Mouse (Mus musculus) central nervous system, embryonic 14 days (tissue): ENCODE results near the gene Gm10563. TPM values are rescaled to one million over a fixed set of nuclear protein-coding genes. Genes with fewer than 3 reads are reported as not detected.

Experiments used
- polyA plus RNA-seq: library from polyadenylated mRNA; depleted of rRNA; stranded (reverse); fragments of >200 nt; gene quantifications from 2 replicates; pipeline ENCODE4 v1.2.3, GENCODE M21; 2012; rRNA removed

Gm10563 gene
- polyA plus RNA-seq, result not detected in 2 replicates

GRCm38 (mm10) chr4:155645308-155645707 lies at the start of gene Gm10563:
TSS of gene Gm10563 (minus strand) at chr4:155645408.

GRCm38 (mm10) chr4:155694111-155694481 lies 48.9 kb upstream of the Gm10563 start, which contains the start of gene Fndc10:
TSS of gene Fndc10 (plus strand) at chr4:155694342.

GRCm38 (mm10) chr4:155668689-155669597 lies 23.7 kb upstream of the Gm10563 start, which contains the start of gene Mib2:
TSS of gene Mib2 (minus strand) at chr4:155669198.

GRCm38 (mm10) chr4:155653086-155653450 lies 7.9 kb upstream of the Gm10563 start, which contains the start of gene Mmp23:
TSS of gene Mmp23 (minus strand) at chr4:155653384.

GRCm38 (mm10) chr4:155624338-155625291 lies 20.6 kb downstream of the Gm10563 start, which contains the start of gene Cdk11b:
TSS of gene Cdk11b (plus strand) at chr4:155624854.

GRCm38 (mm10) chr4:155601091-155601996 lies 43.9 kb downstream of the Gm10563 start, which contains the start of gene Slc35e2:
TSS of gene Slc35e2 (plus strand) at chr4:155601416.

Other genes with a start within 250 kb of the Gm10563 start
- gene Gabrd, start 247.3 kb downstream of the Gm10563 start, polyA plus RNA-seq, result 0.39 and 0.74 TPM in 2 replicates
- gene Cfap74, start 236.2 kb downstream of the Gm10563 start, polyA plus RNA-seq, result 5.6 and 6.5 TPM in 2 replicates
- 0.23 and 0.36 TPM in 2 replicates for gene Tmem52, start 176.3 kb downstream of the Gm10563 start, polyA plus RNA-seq
- gene Gnb1, start 154.0 kb downstream of the Gm10563 start, polyA plus RNA-seq, result 708 and 773 TPM in 2 replicates
- 80.8 and 92.1 TPM in 2 replicates for gene Nadk, start 83.0 kb downstream of the Gm10563 start, polyA plus RNA-seq
- 15.5 and 15.9 TPM in 2 replicates for gene Slc35e2, start 44.0 kb downstream of the Gm10563 start, polyA plus RNA-seq
- 56.1 and 63.3 TPM in 2 replicates for gene Cdk11b, start 20.6 kb downstream of the Gm10563 start, polyA plus RNA-seq
- gene Mmp23, start 8.0 kb upstream of the Gm10563 start, polyA plus RNA-seq, result 9.1 and 13.0 TPM in 2 replicates
- gene Mib2, start 23.8 kb upstream of the Gm10563 start, polyA plus RNA-seq, result 91.5 and 97.1 TPM in 2 replicates
- 22.4 and 26.6 TPM in 2 replicates for gene Fndc10, start 48.9 kb upstream of the Gm10563 start, polyA plus RNA-seq
- 122 and 133 TPM in 2 replicates for gene Ssu72, start 59.4 kb upstream of the Gm10563 start, polyA plus RNA-seq
- 26.3 and 28.4 TPM in 2 replicates for gene Tmem240, start 89.4 kb upstream of the Gm10563 start, polyA plus RNA-seq
- 107 TPM in 2 replicates for gene Atad3a, start 115.7 kb upstream of the Gm10563 start, polyA plus RNA-seq
- gene Vwa1, start 129.3 kb upstream of the Gm10563 start, polyA plus RNA-seq, result 18.5 and 19.0 TPM in 2 replicates
- 0.98 and 1.3 TPM in 2 replicates for gene Tmem88b, start 140.5 kb upstream of the Gm10563 start, polyA plus RNA-seq
- gene Ankrd65, start 145.0 kb upstream of the Gm10563 start, polyA plus RNA-seq, result 0.06 TPM in 1 of 2 replicates, not detected in the other
- 121 and 130 TPM in 2 replicates for gene Mrpl20, start 157.5 kb upstream of the Gm10563 start, polyA plus RNA-seq
- gene Ccnl2, start 167.1 kb upstream of the Gm10563 start, polyA plus RNA-seq, result 221 and 226 TPM in 2 replicates
- 107 and 111 TPM in 2 replicates for gene Aurkaip1, start 185.9 kb upstream of the Gm10563 start, polyA plus RNA-seq
- 46.6 and 77.3 TPM in 2 replicates for gene Mxra8, start 194.3 kb upstream of the Gm10563 start, polyA plus RNA-seq
- 149 and 150 TPM in 2 replicates for gene Dvl1, start 202.0 kb upstream of the Gm10563 start, polyA plus RNA-seq
- 0.53 and 0.79 TPM in 2 replicates for gene Tas1r3, start 218.0 kb upstream of the Gm10563 start, polyA plus RNA-seq
- gene Cptp, start 224.0 kb upstream of the Gm10563 start, polyA plus RNA-seq, result 20.1 and 21.9 TPM in 2 replicates
- 67.9 and 76.2 TPM in 2 replicates for gene Ints11, start 224.1 kb upstream of the Gm10563 start, polyA plus RNA-seq
- gene Pusl1, start 246.4 kb upstream of the Gm10563 start, polyA plus RNA-seq, result 87.2 and 88.3 TPM in 2 replicates
- gene Acap3, start 246.4 kb upstream of the Gm10563 start, polyA plus RNA-seq, result 101 and 108 TPM in 2 replicates